Mouse (Mus musculus) spleen, embryonic (tissue): ENCODE measurements around the gene Myo5a.
"Not testable (repeated sequence)": the region's sequence is repeated elsewhere in the genome, so short reads cannot be mapped to it uniquely, and the experiment has no call there.

Source experiments
- CTCF ChIA-PET: fragments of 350-600 bp; sonication (Branson Sonifier 250); formaldehyde crosslinking; loops from one replicate; lab custom pipeline; 2022; lab: Charles Lee

Gene Myo5a

GRCm38 (mm10) chr9:75244527-75244926 is 173.7 kb downstream of the Myo5a start:
- CTCF ChIA-PET = no interaction called here

GRCm38 (mm10) chr9:75246080-75246930 is 175.5 kb downstream of the Myo5a start:
- CTCF ChIA-PET = no interaction called here

DNA sequence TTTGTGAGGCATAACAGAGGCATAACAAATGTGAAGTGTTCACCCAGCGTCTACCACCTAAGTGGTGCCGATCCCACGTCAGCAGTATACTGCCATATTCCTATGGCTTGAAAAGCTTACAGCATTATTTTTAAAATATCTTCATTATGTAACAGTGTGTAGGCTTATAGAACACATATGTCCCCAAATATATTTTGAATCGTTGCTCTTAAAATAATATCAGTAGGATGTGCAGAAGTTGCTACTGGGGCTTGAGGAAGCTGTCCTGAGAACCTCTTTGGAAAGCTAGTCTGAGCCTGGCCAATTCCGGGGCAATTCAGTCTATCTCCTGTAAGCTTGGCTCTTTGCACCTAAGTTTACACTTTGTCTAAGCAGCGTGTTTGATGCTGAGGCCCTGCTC is 177.1 kb downstream of the Myo5a start:
- CTCF ChIA-PET = no interaction called here

GRCm38 (mm10) chr9:75248359-75248758 is 177.5 kb downstream of the Myo5a start:
- CTCF ChIA-PET = no interaction called here

DNA sequence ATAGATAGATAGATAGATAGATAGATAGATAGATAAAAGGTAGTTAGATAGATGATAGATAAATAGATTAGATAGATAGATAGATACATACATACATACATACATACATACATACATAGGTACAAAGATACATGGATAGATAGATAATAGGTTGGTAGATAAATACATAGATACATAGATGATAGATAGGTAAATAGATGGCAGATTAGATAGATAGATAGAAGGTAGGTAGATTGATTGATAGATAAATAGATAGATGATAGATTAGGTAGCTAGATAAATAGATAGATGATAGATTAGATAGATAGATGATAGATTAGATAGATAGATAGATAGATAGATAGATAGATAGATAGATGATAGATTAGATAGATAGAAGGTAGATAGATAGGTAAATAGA is 178.1 kb downstream of the Myo5a start:
- CTCF ChIA-PET = no interaction called here

DNA sequence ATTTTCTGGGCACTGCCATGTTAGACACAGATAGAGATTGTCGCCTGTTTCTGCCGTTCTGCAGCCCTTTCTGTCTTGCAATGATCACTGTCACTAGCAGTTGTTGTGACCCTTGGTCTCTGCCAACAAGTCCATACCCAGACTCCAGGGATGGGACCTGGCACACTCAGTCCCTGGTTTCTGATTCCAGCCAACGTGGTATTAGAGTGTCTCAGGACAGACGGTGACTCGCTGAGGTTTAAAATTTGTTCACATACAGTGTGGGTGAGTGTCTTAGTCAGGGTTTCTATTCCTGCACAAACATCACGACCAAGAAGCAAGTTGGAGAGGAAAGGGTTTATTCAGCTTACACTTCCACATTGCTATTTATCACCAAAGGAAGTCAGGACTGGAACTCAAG is 182.3 kb downstream of the Myo5a start:
- CTCF ChIA-PET = not testable (repeated sequence)

DNA sequence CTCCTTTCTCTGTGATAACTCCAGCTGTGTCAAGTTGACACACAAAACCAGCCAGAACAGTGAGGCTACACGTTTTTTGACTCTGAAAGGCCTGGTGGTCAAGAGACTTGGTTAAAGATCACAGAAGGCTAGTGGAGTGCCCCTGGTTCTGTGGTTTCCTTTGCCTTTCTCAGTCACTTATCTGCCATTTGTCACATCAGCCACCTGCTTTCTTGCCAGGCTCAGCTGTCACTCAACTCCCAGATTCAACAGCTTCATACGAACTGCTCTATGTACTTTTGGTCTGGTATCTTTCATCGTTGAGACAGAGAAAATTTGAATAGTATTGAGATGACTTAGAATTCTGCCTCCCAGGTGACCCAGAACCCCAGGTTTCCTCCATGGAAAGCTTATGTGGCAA is 183.0 kb downstream of the Myo5a start:
- CTCF ChIA-PET = no interaction called here

- CTCF ChIA-PET = interaction anchor here (1.3 kb wide), 1 partner anchor 28 kb away, joined by 9 read pairs; no protein-coding TSS in a partner anchor
Measured at GRCm38 (mm10) chr9:75254196-75254955, 183.6 kb downstream of the Myo5a start.

DNA sequence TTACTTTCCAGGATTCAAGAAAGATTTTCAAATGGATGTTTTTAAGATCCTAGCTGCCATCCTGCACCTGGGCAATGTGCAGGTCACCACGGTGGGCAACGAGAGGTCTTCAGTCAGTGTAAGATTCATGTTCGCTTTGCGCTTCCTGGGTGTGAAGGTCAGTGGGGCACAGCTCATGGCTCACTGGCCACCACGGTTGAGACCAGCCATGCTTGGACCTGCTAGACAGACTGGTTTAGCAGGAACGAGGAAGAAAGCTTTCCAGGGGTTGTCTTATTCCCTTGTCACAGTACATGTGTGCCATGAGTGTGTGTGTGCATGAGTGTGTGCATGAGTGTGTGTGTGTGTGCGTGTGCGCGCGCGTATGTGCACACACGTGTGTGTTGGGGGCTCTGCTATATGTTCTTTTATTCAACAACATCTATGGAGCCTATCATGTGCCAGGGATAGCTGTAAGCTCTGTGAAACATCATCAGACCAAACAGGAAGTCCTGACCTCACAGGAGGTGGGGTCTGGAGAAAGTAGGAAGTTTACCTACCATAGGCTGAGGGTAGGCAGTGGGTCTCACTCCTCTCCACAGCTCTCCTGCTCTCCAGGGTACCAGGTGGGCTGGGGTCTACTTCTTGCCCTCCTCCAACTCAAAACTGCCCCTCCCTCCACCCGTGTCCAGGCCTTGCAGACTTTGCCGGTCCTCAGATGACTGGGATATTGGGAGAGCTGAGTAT is 185.2 kb downstream of the Myo5a start:
- CTCF ChIA-PET = interaction anchor here (1.3 kb wide), 1 partner anchor 26 kb away, joined by 9 read pairs; no protein-coding TSS in a partner anchor

GRCm38 (mm10) chr9:75258792-75259191 is 188.0 kb downstream of the Myo5a start:
- CTCF ChIA-PET = interaction anchor here (0.6 kb wide), 1 partner anchor 201 kb away, joined by 7 read pairs; no protein-coding TSS in a partner anchor

DNA sequence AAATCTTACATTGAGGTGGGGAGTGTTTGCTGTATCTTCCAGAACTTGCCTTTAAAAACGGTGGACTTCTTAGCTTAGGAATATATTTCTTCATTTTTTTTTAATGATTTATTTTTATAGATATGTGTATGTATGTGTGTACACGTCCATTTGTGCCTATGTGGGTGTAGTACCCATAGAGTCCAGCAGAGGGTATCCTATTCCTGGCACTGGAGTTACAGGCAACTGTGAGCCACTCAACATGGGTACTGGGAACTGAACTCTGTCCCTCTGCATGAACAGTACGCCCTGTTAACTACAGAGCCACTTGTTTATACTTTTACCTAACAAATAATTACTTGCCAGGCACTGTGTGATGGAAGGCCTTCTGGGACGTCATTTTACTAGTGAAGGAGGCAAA is 188.8 kb downstream of the Myo5a start:
- CTCF ChIA-PET = interaction anchor here (0.7 to 1.1 kb wide), 2 partner anchors 54 to 58 kb away, joined by 3 to 7 read pairs; no protein-coding TSS in a partner anchor

GRCm38 (mm10) chr9:75261332-75261872 is 190.6 kb downstream of the Myo5a start:
- CTCF ChIA-PET = no interaction called here

DNA sequence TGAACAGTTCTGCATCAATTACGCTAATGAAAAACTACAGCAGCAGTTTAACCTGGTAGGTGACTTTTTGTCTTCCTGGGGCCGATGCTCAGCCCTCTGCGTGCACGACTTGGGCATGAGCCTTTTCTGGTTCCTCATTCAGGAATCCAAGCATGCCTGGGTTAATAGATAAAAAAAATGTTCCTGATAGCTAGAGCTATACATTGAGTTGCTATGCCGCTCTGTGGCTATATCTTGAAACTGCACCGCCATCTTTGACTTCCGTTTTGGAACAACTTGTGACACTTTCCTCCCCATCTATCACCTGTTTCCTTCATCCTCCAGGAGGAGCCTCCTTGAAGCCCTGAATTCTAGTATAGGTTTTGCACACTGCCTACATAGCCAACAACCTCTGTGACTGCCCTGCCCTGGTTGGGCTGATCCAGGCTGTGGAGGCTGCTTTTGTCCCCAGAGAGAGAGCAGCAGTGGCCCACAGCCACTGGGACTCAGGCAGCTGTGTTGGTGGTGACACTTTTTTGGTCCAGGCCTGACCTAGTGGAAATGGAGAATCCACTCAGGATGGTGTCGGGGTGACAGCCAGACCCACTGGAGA is 191.5 kb downstream of the Myo5a start:
- CTCF ChIA-PET = interaction anchor here (0.6 kb wide), 1 partner anchor 230 kb away, joined by 3 read pairs; no protein-coding TSS in a partner anchor

- CTCF ChIA-PET = no interaction called here
Measured at GRCm38 (mm10) chr9:75264008-75264718, 193.3 kb downstream of the Myo5a start.

DNA sequence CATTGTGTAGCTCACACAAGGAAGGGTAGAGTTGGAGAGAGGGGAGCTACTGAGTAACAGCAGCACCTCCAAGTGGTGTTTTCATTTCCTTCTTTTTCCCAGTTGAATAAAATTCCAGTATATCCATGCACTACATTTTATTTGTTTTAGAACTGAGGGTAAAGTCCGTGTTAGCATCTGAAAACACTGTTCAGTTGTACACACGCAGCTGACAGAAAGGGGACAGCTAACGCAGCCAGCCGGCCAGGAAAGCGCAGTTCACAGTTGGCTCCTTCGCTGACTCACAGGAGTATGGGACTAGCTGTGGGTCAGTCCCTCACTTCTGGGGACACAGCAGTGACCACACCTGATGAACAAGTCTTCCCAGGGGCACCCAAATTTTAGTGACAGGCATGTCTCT is 196.3 kb downstream of the Myo5a start:
- CTCF ChIA-PET = no interaction called here

DNA sequence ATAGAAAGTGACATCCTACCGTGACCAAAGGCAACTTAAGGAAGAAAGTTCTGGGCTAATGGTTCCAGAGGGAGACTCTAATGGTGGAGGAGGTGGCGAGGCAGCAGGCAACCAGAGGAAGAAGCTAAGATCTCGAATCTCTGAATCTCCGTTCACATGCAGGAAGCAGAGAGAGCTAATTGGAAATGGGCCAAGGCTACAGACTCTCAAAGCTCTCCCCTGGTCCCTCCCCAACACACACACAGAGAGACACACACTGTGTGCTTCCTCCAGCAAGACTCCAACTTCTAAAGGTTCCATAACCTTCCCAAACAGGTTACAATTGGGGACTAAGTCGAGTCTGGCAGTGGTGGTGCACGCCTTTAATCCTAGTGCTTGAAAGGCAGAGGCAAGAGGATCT is 199.6 kb downstream of the Myo5a start:
- CTCF ChIA-PET = no interaction called here

GRCm38 (mm10) chr9:75271539-75271938 is 200.7 kb downstream of the Myo5a start:
- CTCF ChIA-PET = interaction anchor here (0.5 kb wide), 1 partner anchor 766 kb away, joined by 3 read pairs; no protein-coding TSS in a partner anchor
